Mouse (Mus musculus) cortical plate, adult 2 months (tissue): ENCODE measurements at regions not wholly inside any gene's neighbourhood (a gene's known extent, or its start where the extent isn't known, plus 50 kb on each side); places are given as distances from the start of the nearest gene placed in this dataset.

ENCODE experiments used
- H3K27ac ChIP-seq: fragments of 200-500 bp; 2 replicates; pipeline ENCODE4 v1.5.1; 2012; ENCODE audit warnings: low read length, control low read depth, inconsistent platforms; ENCODE audit not compliant: insufficient read depth
- H3K4me1 ChIP-seq: fragments of 200-500 bp; 2 replicates; pipeline ENCODE4 v1.6.1; 2011; ENCODE audit warnings: low read length; ENCODE audit not compliant: control insufficient read depth, insufficient read depth
- H3K4me3 ChIP-seq: fragments of 200-500 bp; 2 replicates; pipeline ENCODE4 v1.5.1; 2011; ENCODE audit warnings: mild to moderate bottlenecking, low read length, control low read depth; ENCODE audit not compliant: insufficient read depth
- CTCF ChIP-seq: fragments of 200-500 bp; IDR thresholded peaks from 2 replicates; pipeline ENCODE4 v1.5.1; 2011; ENCODE audit warnings: mild to moderate bottlenecking, control low read depth, low read length; ENCODE audit not compliant: insufficient read depth; ENCODE audit errors: extremely low read depth
- POLR2A ChIP-seq: fragments of 200-500 bp; IDR thresholded peaks from 2 replicates; pipeline ENCODE4 v1.6.1; 2011; ENCODE audit warnings: mild to moderate bottlenecking, low read length, control low read depth; ENCODE audit not compliant: insufficient read depth; ENCODE audit errors: extremely low read depth

DNA sequence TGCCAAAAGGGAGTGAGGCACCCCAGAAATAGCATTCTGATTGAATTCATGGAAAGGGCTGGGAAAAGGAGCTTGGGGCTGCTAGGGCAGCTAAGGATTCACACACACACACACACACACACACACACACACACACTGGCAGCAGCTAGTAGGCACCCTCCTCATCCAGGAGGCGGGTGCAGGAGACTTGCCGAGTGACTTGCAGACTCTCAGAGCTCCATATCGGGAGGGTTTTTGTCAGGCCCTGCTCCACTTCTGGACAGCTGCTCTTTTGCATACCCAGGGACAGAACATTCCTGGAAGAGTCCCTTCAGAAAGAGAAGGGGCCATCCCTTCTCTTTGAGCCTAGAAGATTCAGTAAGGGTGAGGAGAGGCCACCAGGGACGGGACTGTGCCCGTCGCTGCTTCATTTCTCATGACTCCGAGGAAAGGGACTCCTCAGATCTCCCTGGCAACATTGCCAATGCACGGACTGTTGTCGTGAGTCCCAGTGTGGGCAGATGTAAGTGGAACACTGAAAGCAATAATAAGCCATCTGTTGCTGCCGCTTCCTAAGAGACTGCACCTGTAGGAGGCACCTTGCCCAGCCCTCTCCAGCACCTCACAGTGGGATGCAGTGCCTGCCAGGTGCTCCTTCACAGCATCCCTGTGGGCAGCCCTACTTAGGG is 130.9 kb upstream of the Ctnnb1 start:
- Histone ChIP-seq H3K4me1 (peaks cover 7% of the 10 kb centered on the region), H3K27ac (no peak overlapping the region), H3K4me3 (no peak overlapping the region)
- no peak for TF ChIP-seq CTCF
- TF ChIP-seq POLR2A, result no peak

DNA sequence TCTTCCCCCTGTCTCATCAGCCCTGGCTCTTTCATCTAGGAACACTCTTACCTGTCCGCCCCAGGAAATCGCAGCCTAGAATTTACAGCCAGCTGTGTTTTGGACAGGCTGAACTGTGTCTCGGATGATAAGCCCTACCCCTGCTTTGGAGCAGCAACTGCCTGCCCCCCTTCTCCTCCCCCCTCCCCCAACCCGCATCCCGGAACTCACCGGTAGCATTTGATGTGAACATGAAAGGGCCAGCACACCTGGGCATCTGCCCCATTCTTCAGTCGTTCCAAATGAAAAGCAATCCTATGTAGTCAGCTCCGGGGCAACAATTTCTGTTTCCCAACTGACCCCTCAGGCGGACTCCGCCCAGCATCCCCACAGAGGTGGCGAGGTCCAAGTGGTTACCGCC is 130.1 kb upstream of the Ctnnb1 start:
- Histone ChIP-seq H3K4me3 (no peak overlapping the region), H3K4me1 (peaks cover 7% of the 10 kb centered on the region), H3K27ac (no peak overlapping the region)
- TF ChIP-seq POLR2A, result no peak
- no peak for TF ChIP-seq CTCF

DNA sequence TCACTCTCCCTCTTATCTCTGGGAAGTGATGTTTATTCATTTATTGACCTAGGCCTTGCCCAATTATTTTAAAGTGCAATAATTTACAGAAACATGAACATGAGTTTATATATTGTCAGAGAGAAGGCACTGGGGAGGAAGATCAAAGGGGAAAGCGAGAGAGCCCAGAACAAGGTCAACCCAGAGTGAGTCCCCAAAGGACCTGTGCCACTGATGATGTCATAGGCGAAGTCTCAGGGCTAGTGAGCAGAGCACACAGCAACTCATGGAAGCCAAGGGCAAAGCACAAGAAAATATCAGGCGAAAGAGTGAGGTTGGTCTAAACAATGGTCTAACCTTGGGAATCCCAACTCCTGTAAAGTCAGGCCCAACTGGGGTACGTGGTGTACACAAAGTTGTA is 126.4 kb upstream of the Ctnnb1 start:
- Histone ChIP-seq H3K4me3 (no peak overlapping the region), H3K4me1 (peaks cover 3% of the 10 kb centered on the region), H3K27ac (no peak overlapping the region)
- TF ChIP-seq POLR2A, result no peak
- no peak for TF ChIP-seq CTCF

DNA sequence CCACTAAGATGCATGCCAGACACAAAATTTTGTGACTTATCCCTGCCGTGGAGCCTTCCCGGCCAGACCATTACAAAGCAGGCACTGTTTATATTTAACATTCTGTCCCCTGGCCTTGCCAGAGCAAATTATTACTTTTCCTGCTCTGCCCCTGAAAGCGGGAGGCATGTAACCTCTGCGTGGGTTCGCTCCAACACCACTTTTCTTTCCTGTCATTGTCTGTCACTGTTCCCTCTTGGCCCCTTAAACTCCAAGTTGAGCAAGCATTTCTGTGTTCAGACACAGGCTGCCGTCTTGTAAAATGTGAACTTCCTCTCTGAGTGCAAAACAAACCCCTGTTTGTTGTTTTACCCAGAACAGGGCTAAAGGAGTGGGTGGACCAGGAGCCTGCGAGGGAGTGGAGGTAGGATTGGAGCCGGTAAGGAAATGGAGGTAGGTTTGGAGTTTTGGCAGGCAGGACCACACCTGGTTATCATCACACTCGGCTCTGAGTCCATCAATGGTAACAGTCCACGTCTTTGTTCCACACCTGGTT is 124.2 kb upstream of the Ctnnb1 start:
- no peak overlapping the region for H3K27ac ChIP-seq
- TF ChIP-seq POLR2A (no peak), CTCF (no peak)
- H3K4me3 ChIP-seq, result no peak overlapping the region
- no peaks in the 10 kb centered on the region for H3K4me1 ChIP-seq

DNA sequence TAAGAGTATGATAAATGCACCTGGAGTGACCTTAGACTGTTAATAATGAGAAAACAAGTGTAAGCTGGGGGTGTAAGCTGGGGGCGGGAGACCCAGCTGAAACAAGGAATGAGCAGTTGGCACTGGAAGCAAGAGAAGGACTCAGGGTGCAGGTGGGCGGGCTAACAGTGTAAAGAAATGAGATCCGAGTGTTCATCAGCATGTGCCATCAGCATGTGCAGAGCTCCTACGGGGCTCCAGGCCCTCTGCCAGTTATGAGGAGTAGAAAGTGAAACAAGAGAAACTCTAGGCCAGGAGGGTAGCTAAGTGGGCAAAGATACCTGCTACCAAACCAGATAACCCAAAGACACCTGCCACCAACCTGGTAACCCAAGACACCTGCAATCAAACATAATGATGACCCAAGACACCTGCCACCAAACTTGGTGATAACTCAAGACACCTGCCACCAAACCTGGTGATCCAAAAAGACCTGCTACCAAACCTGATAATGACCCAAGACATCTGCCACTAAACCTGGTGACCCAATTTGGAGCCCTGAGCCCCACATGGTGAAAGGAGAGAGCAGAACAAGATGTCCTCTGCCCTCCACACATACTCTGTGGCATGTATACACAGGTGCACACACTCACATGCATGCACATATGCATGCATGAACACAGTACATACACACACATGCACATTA is 120.1 kb upstream of the Ctnnb1 start:
- H3K27ac ChIP-seq, result no peak overlapping the region
- H3K4me1 ChIP-seq, result no peaks in the 10 kb centered on the region
- no peak for TF ChIP-seq POLR2A
- TF ChIP-seq CTCF, result no peak
- no peak overlapping the region for H3K4me3 ChIP-seq

DNA sequence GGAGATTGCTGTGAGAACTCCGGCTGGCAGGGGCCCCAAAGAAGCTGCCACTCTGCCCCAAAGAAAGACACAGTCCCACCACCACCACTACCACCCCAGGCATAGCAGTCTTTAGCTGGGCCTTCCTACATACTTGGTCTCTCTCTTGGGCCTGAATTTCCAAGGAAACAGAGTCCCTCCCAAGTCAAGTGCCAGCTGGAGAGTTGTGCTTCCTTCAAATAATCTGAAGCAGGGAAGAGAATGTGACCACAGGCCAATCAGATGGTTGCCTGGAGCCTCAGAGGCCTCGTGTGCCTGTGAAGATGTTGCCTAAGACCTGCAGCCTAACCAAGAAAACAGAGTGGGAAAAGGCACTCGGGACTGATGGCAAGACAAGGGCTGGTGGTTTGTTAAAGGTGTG is 117.5 kb upstream of the Ctnnb1 start:
- Histone ChIP-seq H3K4me3 (no peak overlapping the region), H3K27ac (no peak overlapping the region), H3K4me1 (no peaks in the 10 kb centered on the region)
- TF ChIP-seq POLR2A (no peak), CTCF (no peak)

DNA sequence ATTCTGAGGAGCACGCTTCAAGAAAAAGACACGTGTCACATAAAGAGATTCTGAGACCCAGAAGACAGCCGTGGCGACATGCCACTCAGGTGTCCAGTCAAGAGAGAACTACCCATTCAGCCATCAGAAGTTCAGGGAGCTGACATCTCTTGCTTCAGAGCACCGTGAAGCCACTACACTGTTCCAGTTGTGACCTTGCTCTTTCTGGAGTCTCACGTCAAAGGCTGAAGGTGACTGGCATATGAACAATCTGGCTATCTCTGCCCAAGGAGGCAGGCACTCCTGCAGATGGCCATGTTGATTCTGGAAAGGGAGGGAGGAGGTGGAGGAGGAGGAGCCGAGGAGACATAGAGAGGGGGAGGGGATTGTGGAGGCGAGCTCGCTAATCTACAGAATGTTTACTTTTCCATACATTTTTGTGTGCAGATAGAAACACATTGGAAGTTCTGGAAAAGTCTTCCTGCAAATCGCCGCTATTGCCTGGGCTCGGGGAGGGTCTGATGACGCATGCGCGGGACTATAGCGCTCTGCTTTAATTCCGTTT is 116.3 kb upstream of the Ctnnb1 start:
- Histone ChIP-seq H3K4me3 (no peak overlapping the region), H3K27ac (no peak overlapping the region), H3K4me1 (no peaks in the 10 kb centered on the region)
- no peak for TF ChIP-seq POLR2A
- no peak for TF ChIP-seq CTCF

DNA sequence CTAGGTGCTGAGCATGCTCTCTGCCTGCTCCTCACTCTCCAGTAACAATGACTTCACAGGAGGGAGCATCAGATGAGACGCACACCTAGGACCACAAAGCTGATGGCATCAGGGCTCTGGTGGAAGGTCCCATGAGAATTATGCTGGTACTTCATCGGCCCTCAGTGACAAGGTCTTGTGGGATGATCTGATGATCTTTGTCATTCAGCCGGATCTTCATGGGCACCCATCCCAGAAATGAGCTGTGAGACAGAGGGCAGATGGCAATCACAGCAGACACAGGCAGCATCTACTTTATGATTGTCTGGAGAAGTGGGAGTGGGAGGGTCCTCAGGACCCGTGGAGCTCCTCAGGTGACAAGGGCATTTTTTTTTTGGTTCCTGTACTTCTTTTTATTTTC is 114.7 kb upstream of the Ctnnb1 start:
- no peak overlapping the region for H3K4me3 ChIP-seq
- no peak for TF ChIP-seq POLR2A
- TF ChIP-seq CTCF, result no peak
- no peak overlapping the region for H3K27ac ChIP-seq
- no peaks in the 10 kb centered on the region for H3K4me1 ChIP-seq

DNA sequence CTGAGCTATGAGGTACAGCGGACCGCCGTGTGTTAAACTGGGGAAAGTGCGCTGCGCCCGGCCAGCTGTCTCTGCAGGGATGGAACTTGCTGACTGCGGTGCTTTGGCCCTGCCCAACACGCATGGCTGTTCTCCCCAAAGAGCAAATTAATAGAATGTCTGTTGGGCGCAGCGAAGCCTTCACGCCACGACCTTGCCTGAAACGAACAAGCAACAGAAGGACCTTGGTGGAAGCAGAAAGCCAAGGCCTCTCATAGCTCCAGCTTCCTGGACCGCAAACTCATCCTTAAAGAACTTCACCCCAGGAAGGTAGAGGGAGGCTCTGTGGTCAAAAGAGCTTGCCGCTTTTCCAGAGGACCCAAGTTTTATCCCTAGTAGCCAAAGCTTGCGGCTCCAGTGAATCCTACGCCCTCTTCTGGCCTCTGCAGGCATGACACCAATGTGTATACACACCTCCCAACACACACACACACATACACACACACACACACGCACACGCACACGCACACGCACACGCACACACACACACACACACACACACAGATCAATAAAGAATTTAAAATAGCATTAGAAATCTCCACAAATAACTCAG is 110.2 kb upstream of the Ctnnb1 start:
- H3K27ac ChIP-seq, result no peak overlapping the region
- no peak overlapping the region for H3K4me3 ChIP-seq
- H3K4me1 ChIP-seq, result no peaks in the 10 kb centered on the region
- TF ChIP-seq POLR2A (no peak), CTCF (no peak)

DNA sequence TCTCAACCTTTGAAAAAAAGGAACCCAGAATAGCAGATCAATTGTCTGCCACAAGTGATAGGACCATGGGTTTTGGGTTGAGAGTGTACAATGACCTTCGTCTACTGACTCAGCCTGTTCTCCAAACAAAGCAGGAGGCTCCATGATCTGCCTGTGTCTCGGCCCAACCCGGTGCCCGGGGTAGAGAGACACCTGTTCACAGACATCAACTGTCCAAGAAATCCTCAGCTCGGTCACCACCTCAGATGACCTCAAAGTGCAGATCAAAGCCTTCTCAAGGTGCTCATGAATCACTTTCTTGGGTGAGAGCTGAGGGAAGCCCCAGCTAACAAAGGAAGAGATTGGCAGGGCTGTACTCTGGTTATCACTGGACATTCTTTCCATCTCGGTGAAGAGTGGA is 108.1 kb upstream of the Ctnnb1 start:
- Histone ChIP-seq H3K27ac (no peak overlapping the region), H3K4me3 (no peak overlapping the region), H3K4me1 (no peaks in the 10 kb centered on the region)
- no peak for TF ChIP-seq POLR2A
- TF ChIP-seq CTCF, result no peak
